Mouse (Mus musculus): Measurements from ENCODE around the gene Rufy1. TPM values are rescaled to one million over a fixed set of nuclear protein-coding genes. Genes with fewer than 3 reads are reported as not detected.

The Rufy1 gene
- polyA plus RNA-seq, 1 experiment, result 9.6 TPM

- Histone ChIP-seq H3K36me3 (ENCODE audit: control insufficient read depth, insufficient read depth, low read length) (no peaks in the 10 kb centered on the region), H3K4me1 (ENCODE audit: control insufficient read depth, insufficient read depth, insufficient read length) (no peaks in the 10 kb centered on the region), H3K27me3 (ENCODE audit: control insufficient read depth, insufficient read depth, low read length) (no peaks in the 10 kb centered on the region), H3K27ac (ENCODE audit: insufficient read depth, low read length) (peak overlapping the region; percentile 98), H3K4me3 (ENCODE audit: extremely low read depth, insufficient read depth, insufficient read length) (peak overlapping the region; percentile 75)
- WGBS, result 25% methylated on average over 32 of the region's 32 CpGs
- peak; percentile 8 to 72 for DNase-seq (ENCODE audit: low read depth in 1 of 2, low spot score in 2 of 2)
- TF ChIP-seq POLR2A (IDR thresholded peaks at IDR 0.05; ENCODE audit: low read depth, low read length), result no peak
- TF ChIP-seq CTCF (IDR thresholded peaks at IDR 0.05; ENCODE audit: extremely low read depth, insufficient read depth, insufficient read length, insufficient replicate concordance), result no peak
These were observed 476 bp upstream of the Rufy1 start for GRCm38 (mm10) chr11:50431134-50432068.

DNA sequence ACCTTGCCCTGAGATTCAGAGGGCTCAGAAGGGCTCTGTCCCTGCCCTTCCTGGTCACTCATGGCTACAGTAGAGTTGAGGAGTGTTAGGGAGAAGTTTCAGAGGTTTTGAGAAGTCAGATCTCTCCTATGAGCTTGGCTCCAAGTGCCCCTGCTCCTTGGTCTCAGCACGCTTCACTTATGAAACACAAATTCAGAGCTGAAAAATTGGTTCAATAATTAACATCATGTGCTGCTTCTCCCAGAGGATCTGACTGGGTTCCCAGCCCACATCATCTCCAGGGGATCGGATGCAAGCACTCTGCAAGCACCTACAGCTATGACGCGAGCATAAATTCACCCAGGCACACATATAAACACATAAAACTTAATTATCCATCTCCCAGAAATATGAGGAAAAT lies 4.9 kb downstream of the Rufy1 start:
- no peak for TF ChIP-seq POLR2A (IDR thresholded peaks at IDR 0.05; ENCODE audit: low read depth, low read length)
- TF ChIP-seq CTCF (IDR thresholded peaks at IDR 0.05; ENCODE audit: extremely low read depth, insufficient read depth, insufficient read length, insufficient replicate concordance), result no peak
- WGBS, result 97% methylated on average over 4 of the region's 4 CpGs
- no peaks in the 10 kb centered on the region for H3K4me1 ChIP-seq (ENCODE audit: control insufficient read depth, insufficient read depth, insufficient read length)
- H3K27me3 ChIP-seq (ENCODE audit: control insufficient read depth, insufficient read depth, low read length), result no peaks in the 10 kb centered on the region
- no peak for DNase-seq (ENCODE audit: low read depth in 1 of 2, low spot score in 2 of 2)
- H3K27ac ChIP-seq (ENCODE audit: insufficient read depth, low read length), result no peak overlapping the region
- peaks cover 3% of the 10 kb centered on the region; the same call in 1 of the 2 replicates for H3K36me3 ChIP-seq (ENCODE audit: control insufficient read depth, insufficient read depth, low read length)
- no peak overlapping the region for H3K4me3 ChIP-seq (ENCODE audit: extremely low read depth, insufficient read depth, insufficient read length)

GRCm38 (mm10) chr11:50421934-50422780 lies 8.8 kb downstream of the Rufy1 start:
- Histone ChIP-seq H3K36me3 (ENCODE audit: control insufficient read depth, insufficient read depth, low read length) (peaks cover 18% of the 10 kb centered on the region), H3K27ac (ENCODE audit: insufficient read depth, low read length) (no peak overlapping the region), H3K27me3 (ENCODE audit: control insufficient read depth, insufficient read depth, low read length) (no peaks in the 10 kb centered on the region), H3K4me1 (ENCODE audit: control insufficient read depth, insufficient read depth, insufficient read length) (no peaks in the 10 kb centered on the region), H3K4me3 (ENCODE audit: extremely low read depth, insufficient read depth, insufficient read length) (peak overlapping the region; percentile 16; the same call in 1 of the 2 replicates)
- WGBS, result 54% methylated on average over 22 of the region's 22 CpGs
- DNase-seq (ENCODE audit: low read depth in 1 of 2, low spot score in 2 of 2), result peak; percentile 14 to 44
- TF ChIP-seq POLR2A (IDR thresholded peaks at IDR 0.05; ENCODE audit: low read depth, low read length) (no peak), CTCF (IDR thresholded peaks at IDR 0.05; ENCODE audit: extremely low read depth, insufficient read depth, insufficient read length, insufficient replicate concordance) (no peak)

DNA sequence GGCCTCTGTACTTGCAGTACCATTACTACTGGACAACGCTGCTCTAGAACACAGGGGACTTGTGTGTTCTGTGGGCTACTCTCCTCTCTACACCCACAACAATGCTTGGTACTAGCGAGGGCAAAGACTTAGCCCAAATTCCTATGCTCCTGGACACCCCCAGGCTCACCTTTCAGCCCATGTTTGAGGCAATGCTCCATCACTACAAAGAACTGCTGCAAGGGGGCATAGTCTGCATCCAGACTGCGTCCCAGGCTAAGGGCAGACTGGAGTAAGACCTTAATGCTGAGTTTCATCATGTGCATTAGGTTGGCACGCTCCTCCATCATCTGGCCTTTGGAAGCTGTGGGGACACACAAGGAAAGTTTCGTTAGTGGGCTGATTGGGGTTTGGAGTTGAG lies 9.5 kb downstream of the Rufy1 start:
- Histone ChIP-seq H3K36me3 (ENCODE audit: control insufficient read depth, insufficient read depth, low read length) (peaks cover 21% of the 10 kb centered on the region), H3K27me3 (ENCODE audit: control insufficient read depth, insufficient read depth, low read length) (no peaks in the 10 kb centered on the region), H3K27ac (ENCODE audit: insufficient read depth, low read length) (no peak overlapping the region), H3K4me3 (ENCODE audit: extremely low read depth, insufficient read depth, insufficient read length) (0 out of 2 replicates have a peak overlapping the region, but pooled peaks have one; percentile 16), H3K4me1 (ENCODE audit: control insufficient read depth, insufficient read depth, insufficient read length) (no peaks in the 10 kb centered on the region)
- TF ChIP-seq POLR2A (IDR thresholded peaks at IDR 0.05; ENCODE audit: low read depth, low read length) (no peak), CTCF (IDR thresholded peaks at IDR 0.05; ENCODE audit: extremely low read depth, insufficient read depth, insufficient read length, insufficient replicate concordance) (no peak)
- no peak for DNase-seq (ENCODE audit: low read depth in 1 of 2, low spot score in 2 of 2)
- WGBS, result 81% methylated on average over 5 of the region's 5 CpGs

GRCm38 (mm10) chr11:50417856-50418255 lies 13.1 kb downstream of the Rufy1 start:
- peaks cover 23% of the 10 kb centered on the region for H3K36me3 ChIP-seq (ENCODE audit: control insufficient read depth, insufficient read depth, low read length)
- no peak overlapping the region for H3K4me3 ChIP-seq (ENCODE audit: extremely low read depth, insufficient read depth, insufficient read length)
- no peaks in the 10 kb centered on the region for H3K4me1 ChIP-seq (ENCODE audit: control insufficient read depth, insufficient read depth, insufficient read length)
- no peak for DNase-seq (ENCODE audit: low read depth in 1 of 2, low spot score in 2 of 2)
- H3K27me3 ChIP-seq (ENCODE audit: control insufficient read depth, insufficient read depth, low read length), result no peaks in the 10 kb centered on the region
- TF ChIP-seq POLR2A (IDR thresholded peaks at IDR 0.05; ENCODE audit: low read depth, low read length) (no peak), CTCF (IDR thresholded peaks at IDR 0.05; ENCODE audit: extremely low read depth, insufficient read depth, insufficient read length, insufficient replicate concordance) (no peak)
- WGBS, result 72% methylated on average over 2 of the region's 2 CpGs
- H3K27ac ChIP-seq (ENCODE audit: insufficient read depth, low read length), result no peak overlapping the region

- TF ChIP-seq CTCF (IDR thresholded peaks at IDR 0.05; ENCODE audit: extremely low read depth, insufficient read depth, insufficient read length, insufficient replicate concordance) (no peak), POLR2A (IDR thresholded peaks at IDR 0.05; ENCODE audit: low read depth, low read length) (no peak)
- Histone ChIP-seq H3K27ac (ENCODE audit: insufficient read depth, low read length) (no peak overlapping the region), H3K36me3 (ENCODE audit: control insufficient read depth, insufficient read depth, low read length) (peaks cover 20% of the 10 kb centered on the region), H3K27me3 (ENCODE audit: control insufficient read depth, insufficient read depth, low read length) (no peaks in the 10 kb centered on the region), H3K4me3 (ENCODE audit: extremely low read depth, insufficient read depth, insufficient read length) (no peak overlapping the region), H3K4me1 (ENCODE audit: control insufficient read depth, insufficient read depth, insufficient read length) (no peaks in the 10 kb centered on the region)
- WGBS, result 59% methylated on average over 6 of the region's 6 CpGs
- no peak for DNase-seq (ENCODE audit: low read depth in 1 of 2, low spot score in 2 of 2)
These were observed 15.2 kb downstream of the Rufy1 start for GRCm38 (mm10) chr11:50415563-50416241.
